Mouse (Mus musculus) heart, embryonic 12.5 days (tissue): ENCODE measurements around the gene Plxnb2. TPM values are rescaled to one million over a fixed set of nuclear protein-coding genes. Genes with fewer than 3 reads are reported as not detected.

Experiments
- ATAC-seq: fragments of 200-750 bp; cut with Nextera tagmentation; 2 replicates; pipeline ENCODE4 v1.8.0; 2017; ENCODE audit warnings: moderate TSS enrichment, moderate library complexity; ENCODE audit not compliant: insufficient number of reproducible peaks, low FRiP score
- H3K27ac ChIP-seq: fragments of 300-500 bp; sonication (generic); 2 replicates; pipeline ENCODE4 v1.5.1; 2016; ENCODE audit warnings: mild to moderate bottlenecking, moderate library complexity; ENCODE audit not compliant: poor library complexity, severe bottlenecking
- H3K27me3 ChIP-seq: fragments of 300-500 bp; sonication (generic); replicated peaks from 2 replicates; pipeline ENCODE4 v1.6.1; 2016; ENCODE audit warnings: mild to moderate bottlenecking, moderate library complexity
- H3K36me3 ChIP-seq: fragments of 300-500 bp; sonication (generic); 2 replicates; pipeline ENCODE4 v1.6.1; 2016; ENCODE audit warnings: mild to moderate bottlenecking, moderate library complexity
- H3K4me1 ChIP-seq: fragments of 300-500 bp; sonication (generic); replicated peaks from 2 replicates; pipeline ENCODE4 v1.6.1; 2016; ENCODE audit warnings: mild to moderate bottlenecking
- H3K4me2 ChIP-seq: fragments of 300-500 bp; sonication (generic); 2 replicates; pipeline ENCODE4 v1.6.1; 2016; ENCODE audit warnings: mild to moderate bottlenecking, moderate library complexity
- H3K4me3 ChIP-seq: fragments of 300-500 bp; sonication (generic); 2 replicates; pipeline ENCODE4 v1.5.1; 2016; ENCODE audit warnings: mild to moderate bottlenecking
- H3K9ac ChIP-seq: fragments of 300-500 bp; sonication (generic); 2 replicates; pipeline ENCODE4 v1.6.1; 2016; ENCODE audit warnings: mild to moderate bottlenecking, moderate library complexity
- H3K9me3 ChIP-seq: fragments of 300-500 bp; sonication (generic); replicated peaks from 2 replicates; pipeline ENCODE4 v1.6.1; 2016; ENCODE audit warnings: mild to moderate bottlenecking, moderate library complexity
- WGBS: fragments of 180-500 bp; shearing (Covaris S2); methylation state at CpG from one replicate; pipeline ENCODE4 v1.1.7; 2016; 5-methylcytosine and 5-hydroxymethylcytosine counted together
- polyA plus RNA-seq: library from polyadenylated mRNA; unstranded; fragments of >200 nt; fragmentation: Nextera tagmentation; extraction: Ambion mirVana; gene quantifications from 2 replicates; pipeline ENCODE4 v1.2.1, GENCODE M21; 2016

The Plxnb2 gene
- polyA plus RNA-seq, 1 experiment from 2014 or later = 124 TPM

DNA sequence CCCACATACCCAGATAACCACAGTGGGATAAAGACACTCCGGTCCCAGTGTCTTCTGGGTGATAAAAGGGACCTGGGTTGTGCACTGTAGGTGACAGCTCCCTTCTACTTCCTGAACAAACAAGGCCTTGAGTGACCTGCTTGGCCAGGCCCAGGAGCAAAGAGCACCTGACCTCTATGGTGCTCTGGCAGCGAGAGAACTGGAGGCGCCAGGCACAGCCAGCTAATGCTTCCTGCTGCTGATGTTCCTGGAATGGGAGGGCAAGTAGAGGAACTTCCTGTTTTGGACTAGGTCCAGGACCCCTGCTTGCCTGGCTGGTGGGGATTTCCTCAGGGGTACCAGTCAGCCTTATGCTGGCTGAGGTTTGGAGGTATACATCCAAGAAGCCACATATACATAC, 10.5 kb downstream of the Plxnb2 start:
- Histone ChIP-seq H3K27me3 (no peaks in the 10 kb centered on the region), H3K27ac (peak overlapping the region; percentile 91), H3K4me1 (peaks cover 68% of the 10 kb centered on the region), H3K4me2 (peak overlapping the region; percentile 63), H3K36me3 (peaks cover 34% of the 10 kb centered on the region), H3K9me3 (no peaks in the 10 kb centered on the region), H3K4me3 (no peak overlapping the region), H3K9ac (peak overlapping the region; percentile 19; the same call in 1 of the 2 replicates)
- ATAC-seq = no peak
- 33% methylated on average over 3 of the region's 3 CpGs for WGBS

DNA sequence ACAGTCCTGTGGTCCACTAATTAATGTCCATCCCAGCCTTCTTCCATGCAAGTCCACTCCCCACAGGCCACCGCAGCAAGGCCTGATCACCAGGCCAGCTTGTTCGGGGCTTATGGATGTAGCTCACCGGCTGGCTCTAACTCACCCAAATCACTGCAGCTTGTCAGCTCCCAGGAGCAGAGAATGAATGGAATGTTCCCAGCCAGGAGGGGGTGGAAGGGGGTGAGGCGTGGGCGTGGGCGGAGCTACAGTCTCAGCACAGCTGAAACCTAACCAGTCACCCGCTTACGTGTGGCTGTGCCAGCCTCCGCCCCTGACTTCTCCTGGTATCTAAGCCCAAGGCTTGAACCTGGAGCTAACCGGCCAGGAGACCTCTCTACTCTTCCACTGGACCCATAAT, 11.2 kb downstream of the Plxnb2 start:
- Histone ChIP-seq H3K36me3 (peaks cover 41% of the 10 kb centered on the region), H3K4me2 (peak overlapping the region; percentile 63), H3K4me3 (peak overlapping the region; percentile 25), H3K9me3 (no peaks in the 10 kb centered on the region), H3K4me1 (peaks cover 62% of the 10 kb centered on the region), H3K9ac (peak overlapping the region; percentile 68), H3K27me3 (no peaks in the 10 kb centered on the region), H3K27ac (peak overlapping the region; percentile 91)
- 8% methylated on average over 10 of the region's 10 CpGs for WGBS
- peak; percentile 69 for ATAC-seq

DNA sequence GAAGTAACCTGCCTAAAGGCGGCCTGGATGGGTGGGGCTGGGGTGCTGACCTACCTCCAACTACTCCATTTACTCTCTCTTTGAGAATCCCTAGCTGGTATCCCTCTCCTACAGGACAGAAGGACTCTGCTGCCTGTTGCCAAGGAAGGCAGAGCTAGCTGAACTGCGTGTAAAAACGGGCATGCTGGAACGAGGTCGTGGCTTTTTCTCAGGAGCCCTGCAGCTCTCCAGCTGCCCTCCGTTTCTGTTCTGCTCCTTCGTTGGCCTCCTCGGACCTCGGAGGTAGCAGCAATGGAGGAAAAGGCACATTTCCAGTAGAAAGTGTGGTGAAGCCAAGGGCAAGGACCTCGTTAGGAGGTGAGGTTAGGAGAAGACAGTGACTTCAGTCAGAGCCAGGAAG, 11.7 kb downstream of the Plxnb2 start:
- H3K27me3 ChIP-seq = no peaks in the 10 kb centered on the region
- H3K36me3 ChIP-seq = peaks cover 46% of the 10 kb centered on the region
- peak overlapping the region; percentile 63 for H3K4me2 ChIP-seq
- H3K9ac ChIP-seq = peak overlapping the region; percentile 68
- no peak for ATAC-seq
- 36% methylated on average over 10 of the region's 10 CpGs for WGBS
- no peaks in the 10 kb centered on the region for H3K9me3 ChIP-seq
- H3K4me1 ChIP-seq = peaks cover 57% of the 10 kb centered on the region
- H3K27ac ChIP-seq = peak overlapping the region; percentile 91
- peak overlapping the region; percentile 25 for H3K4me3 ChIP-seq

DNA sequence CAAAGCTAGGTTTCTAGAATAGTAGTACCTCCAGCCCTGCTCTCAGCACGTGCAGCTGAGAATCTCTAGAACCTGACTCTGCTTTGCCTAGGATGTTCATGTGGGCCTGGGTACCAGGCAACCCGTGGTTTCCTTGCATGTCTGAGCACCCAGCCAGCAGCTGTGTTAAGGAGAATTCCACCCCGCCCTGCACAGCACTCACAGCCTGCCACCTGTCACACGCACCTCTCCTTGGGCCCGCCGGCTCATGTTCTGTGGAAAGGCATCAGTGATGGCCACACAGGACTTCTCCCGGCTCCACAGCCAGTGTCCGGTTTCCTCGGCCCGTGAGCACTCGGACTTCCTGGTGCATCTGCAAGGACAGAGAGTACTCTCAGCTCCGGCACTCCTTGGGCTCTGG, 15.1 kb downstream of the Plxnb2 start:
- H3K9ac ChIP-seq = no peak overlapping the region
- peaks cover 25% of the 10 kb centered on the region for H3K4me1 ChIP-seq
- no peaks in the 10 kb centered on the region for H3K27me3 ChIP-seq
- H3K4me3 ChIP-seq = no peak overlapping the region
- ATAC-seq = no peak
- 90% methylated on average over 12 of the region's 12 CpGs for WGBS
- H3K36me3 ChIP-seq = peaks cover 81% of the 10 kb centered on the region
- H3K4me2 ChIP-seq = no peak overlapping the region
- no peak overlapping the region for H3K27ac ChIP-seq
- no peaks in the 10 kb centered on the region for H3K9me3 ChIP-seq

DNA sequence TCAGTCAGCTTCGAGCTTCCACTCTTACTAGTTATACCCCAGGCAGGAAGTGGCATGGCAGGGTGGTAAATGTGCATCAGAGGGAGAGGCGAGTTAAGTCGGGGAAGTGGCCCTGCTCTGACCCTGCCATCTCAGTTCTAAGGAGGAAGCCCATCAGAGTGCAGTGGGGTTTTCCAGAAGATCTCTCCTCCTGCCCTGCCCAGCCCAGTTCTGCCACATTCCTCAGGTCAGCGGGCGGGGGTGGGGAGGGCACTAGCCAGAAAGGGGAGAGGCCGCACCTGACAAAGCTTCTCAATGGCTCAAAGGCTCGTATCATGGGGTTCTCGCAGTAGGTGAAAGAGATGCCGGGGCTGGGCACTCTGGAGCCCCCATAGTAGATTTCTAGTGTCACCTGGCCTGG, 19.2 kb downstream of the Plxnb2 start:
- 87% methylated on average over 9 of the region's 9 CpGs for WGBS
- Histone ChIP-seq H3K4me3 (no peak overlapping the region), H3K4me2 (no peak overlapping the region), H3K4me1 (peaks cover 5% of the 10 kb centered on the region), H3K9me3 (no peaks in the 10 kb centered on the region), H3K27me3 (no peaks in the 10 kb centered on the region), H3K36me3 (peaks cover 100% of the 10 kb centered on the region), H3K27ac (no peak overlapping the region), H3K9ac (no peak overlapping the region)
- ATAC-seq = no peak

DNA sequence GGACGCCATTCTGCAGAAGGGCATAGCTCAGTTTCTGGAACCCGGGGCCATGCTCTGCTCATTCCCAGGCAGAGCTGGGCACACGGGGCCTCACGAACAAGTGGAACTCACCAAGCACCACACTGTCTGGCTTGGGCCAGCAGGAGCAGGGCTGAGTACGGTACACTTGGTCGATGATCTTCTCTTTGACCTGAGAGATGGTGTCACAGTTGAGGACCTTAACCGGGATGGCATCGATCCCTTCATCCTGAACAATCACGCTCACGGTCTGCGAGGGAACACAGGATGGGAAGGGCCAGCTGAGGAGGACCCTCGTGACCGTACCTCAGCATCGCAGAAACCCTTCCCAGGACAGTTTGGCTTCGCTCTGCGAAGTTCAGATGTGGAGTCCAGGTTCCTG, 22.1 kb downstream of the Plxnb2 start:
- no peak for ATAC-seq
- H3K36me3 ChIP-seq = peaks cover 100% of the 10 kb centered on the region
- no peak overlapping the region for H3K27ac ChIP-seq
- H3K4me2 ChIP-seq = no peak overlapping the region
- H3K9me3 ChIP-seq = no peaks in the 10 kb centered on the region
- H3K9ac ChIP-seq = no peak overlapping the region
- WGBS = 91% methylated on average over 16 of the region's 16 CpGs
- H3K27me3 ChIP-seq = no peaks in the 10 kb centered on the region
- H3K4me3 ChIP-seq = no peak overlapping the region
- peaks cover 5% of the 10 kb centered on the region for H3K4me1 ChIP-seq

DNA sequence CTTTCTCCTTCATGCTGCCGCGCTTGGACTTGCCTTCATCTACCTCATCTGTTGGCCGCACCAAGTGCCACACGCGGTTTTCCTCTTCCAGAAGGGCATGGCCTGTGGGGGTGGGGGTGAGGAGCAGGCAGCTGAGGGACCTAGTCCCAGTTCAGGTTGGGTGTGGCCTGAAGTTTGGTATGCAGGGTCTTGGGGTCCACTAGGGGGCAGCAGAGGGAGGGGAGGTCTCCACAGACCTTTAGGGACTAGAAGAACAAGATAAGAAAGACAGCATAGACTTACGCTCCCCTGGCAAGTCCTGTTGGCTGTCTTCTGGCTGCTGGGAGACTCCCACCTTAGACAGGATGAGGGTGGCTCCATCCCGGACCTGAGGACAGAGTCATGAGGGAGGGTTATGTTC, 22.6 kb downstream of the Plxnb2 start:
- H3K9me3 ChIP-seq = no peaks in the 10 kb centered on the region
- no peak overlapping the region for H3K4me3 ChIP-seq
- no peaks in the 10 kb centered on the region for H3K27me3 ChIP-seq
- no peak overlapping the region for H3K9ac ChIP-seq
- H3K4me1 ChIP-seq = peaks cover 5% of the 10 kb centered on the region
- no peak overlapping the region for H3K27ac ChIP-seq
- peaks cover 97% of the 10 kb centered on the region for H3K36me3 ChIP-seq
- H3K4me2 ChIP-seq = no peak overlapping the region
- 54% methylated on average over 7 of the region's 7 CpGs for WGBS
- peak; percentile 17; the same call in 1 of the 2 replicates for ATAC-seq

DNA sequence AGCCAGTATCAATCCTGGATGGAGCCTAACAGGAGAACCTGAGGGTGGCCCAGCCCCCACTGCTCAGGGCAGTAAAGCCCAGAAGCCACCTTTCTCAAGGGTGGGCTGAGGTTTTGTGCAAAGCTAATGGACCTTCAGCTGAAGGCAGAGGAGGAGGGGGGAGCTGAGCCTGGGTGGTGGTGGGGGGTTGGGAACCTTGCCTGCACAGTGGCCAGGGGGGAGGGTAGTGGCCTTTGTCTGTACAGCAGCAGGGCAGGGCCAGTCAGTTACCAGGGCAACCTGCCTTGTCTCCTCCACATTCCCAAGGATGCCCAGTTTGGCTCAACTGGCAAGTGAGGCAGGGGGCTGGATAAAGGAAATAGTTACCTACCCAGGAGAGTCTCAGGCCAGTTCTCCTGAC, 28.3 kb downstream of the Plxnb2 start:
- no peak overlapping the region for H3K4me3 ChIP-seq
- H3K9me3 ChIP-seq = no peaks in the 10 kb centered on the region
- peaks cover 20% of the 10 kb centered on the region for H3K4me1 ChIP-seq
- H3K27me3 ChIP-seq = peaks cover 28% of the 10 kb centered on the region
- no peak overlapping the region for H3K27ac ChIP-seq
- H3K36me3 ChIP-seq = peaks cover 41% of the 10 kb centered on the region
- no peak overlapping the region for H3K9ac ChIP-seq
- H3K4me2 ChIP-seq = no peak overlapping the region
- ATAC-seq = no peak

DNA sequence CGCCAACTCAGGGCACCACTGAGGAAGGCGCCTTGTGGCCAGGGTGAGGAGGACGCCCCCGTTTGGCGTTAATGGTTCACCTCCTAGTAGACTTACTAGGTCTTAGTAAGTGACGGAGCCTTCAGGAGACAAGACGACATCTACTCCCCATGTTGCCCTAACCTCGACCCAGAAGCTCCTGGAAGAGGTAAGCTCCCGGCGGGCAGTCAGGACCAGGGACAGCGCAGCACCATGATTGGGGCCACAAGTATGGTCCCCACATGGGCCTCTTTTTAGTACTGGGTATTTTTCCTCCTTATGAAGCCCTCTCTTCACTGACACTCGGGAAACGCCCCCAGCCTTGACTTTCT, 30.6 kb downstream of the Plxnb2 start:
- Histone ChIP-seq H3K9me3 (no peaks in the 10 kb centered on the region), H3K27ac (no peak overlapping the region), H3K4me2 (peak overlapping the region; percentile 89), H3K4me1 (peaks cover 32% of the 10 kb centered on the region), H3K9ac (no peak overlapping the region), H3K36me3 (peaks cover 18% of the 10 kb centered on the region), H3K27me3 (peaks cover 51% of the 10 kb centered on the region), H3K4me3 (peak overlapping the region; percentile 64)
- WGBS = 3% methylated on average over 13 of the region's 13 CpGs
- no peak for ATAC-seq

DNA sequence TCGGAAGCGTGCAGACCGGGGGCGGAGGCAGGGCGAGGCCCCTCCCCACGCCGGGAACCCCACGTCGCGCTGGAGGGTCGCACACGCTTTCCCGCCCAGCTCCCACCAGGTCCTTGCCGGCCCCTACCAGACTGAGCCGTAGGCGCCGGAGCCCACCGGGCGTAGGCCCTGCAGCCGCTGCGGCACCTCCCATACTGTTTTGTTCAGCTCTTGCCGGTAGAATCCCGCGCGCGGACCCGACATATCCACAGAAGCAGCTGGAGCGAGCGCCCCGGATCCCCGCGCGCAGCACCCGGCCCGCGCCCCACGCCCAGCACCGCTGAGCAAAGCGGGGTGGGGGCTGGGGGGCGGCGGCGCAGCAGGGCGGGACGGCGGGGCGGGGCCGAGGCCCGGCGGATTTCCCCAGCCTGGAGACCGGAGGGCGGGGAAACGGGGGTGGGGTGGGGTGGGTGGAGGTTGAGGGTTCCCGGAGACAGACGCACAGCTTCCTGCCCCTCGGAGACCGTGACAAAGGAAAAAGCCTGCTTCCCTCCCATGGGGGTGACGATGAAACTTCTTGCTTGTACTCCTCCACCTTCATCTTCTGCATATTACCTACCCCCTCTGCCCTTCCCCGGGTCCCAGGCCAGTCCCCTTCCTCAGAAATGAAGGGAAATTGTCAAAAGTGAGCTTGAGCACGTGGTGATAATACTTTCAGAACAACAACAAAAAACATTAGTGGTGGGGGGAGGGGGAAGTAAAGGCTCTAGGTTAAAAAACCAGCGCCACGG, 31.1 kb downstream of the Plxnb2 start, which contains the start of gene Mapk11:
TSS of gene Mapk11 (minus strand) at position 358 of the 770 bp plus-strand sequence.
- Histone ChIP-seq H3K27ac (no peak within 1 kb of the TSS), H3K4me1 (peaks cover 32% of the 10 kb centered on the region), H3K4me2 (peak within 1 kb of the TSS; percentile 89), H3K4me3 (peak within 1 kb of the TSS; percentile 64), H3K36me3 (peaks cover 12% of the 10 kb centered on the region), H3K9me3 (no peaks in the 10 kb centered on the region), H3K27me3 (peaks cover 57% of the 10 kb centered on the region), H3K9ac (peak within 1 kb of the TSS; percentile 71)
- WGBS = 0% methylated on average over 55 of the region's 61 CpGs
- peak; percentile 60 for ATAC-seq

DNA sequence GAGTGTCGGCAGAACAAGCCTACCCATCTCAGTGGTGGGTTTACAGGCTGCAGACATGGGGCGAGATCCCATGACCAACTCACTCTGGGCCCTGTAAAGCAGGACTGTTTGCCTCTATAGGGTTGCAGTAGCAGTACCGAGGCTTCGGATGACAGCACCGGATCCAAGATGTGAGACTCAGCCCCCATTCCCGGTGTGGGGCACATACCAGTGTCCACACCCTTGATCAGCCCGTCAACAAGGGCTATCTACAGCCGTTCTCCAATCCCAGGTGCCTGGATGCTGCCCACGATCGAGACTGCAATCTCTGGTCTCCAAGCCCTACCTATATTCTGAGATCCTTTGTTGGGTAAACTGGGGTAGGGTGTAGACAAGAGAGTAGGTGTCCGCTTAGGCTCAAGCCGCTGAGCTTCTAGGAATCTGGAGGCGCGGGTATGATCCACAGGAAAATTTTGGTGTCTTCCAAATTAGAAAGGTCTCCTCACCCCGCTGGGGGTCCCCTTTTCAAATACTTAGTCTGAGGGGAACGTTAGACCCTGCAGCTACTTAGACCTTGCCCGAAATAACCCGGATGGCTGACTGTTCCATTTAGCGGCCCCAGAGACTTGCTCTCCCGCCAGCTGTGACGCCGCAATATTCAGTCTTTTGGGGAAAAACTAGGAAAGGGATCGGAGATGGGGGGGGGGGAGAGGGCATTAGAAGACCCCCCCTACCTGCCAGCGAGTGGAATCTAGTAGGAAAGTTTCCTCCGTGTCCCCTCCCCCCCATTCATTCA, 31.9 kb downstream of the Plxnb2 start:
- ATAC-seq = no peak
- no peak overlapping the region for H3K27ac ChIP-seq
- 7% methylated on average over 25 of the region's 25 CpGs for WGBS
- peak overlapping the region; percentile 71 for H3K9ac ChIP-seq
- H3K9me3 ChIP-seq = no peaks in the 10 kb centered on the region
- H3K36me3 ChIP-seq = peaks cover 4% of the 10 kb centered on the region
- H3K4me2 ChIP-seq = peak overlapping the region; percentile 89
- peaks cover 64% of the 10 kb centered on the region for H3K27me3 ChIP-seq
- peaks cover 32% of the 10 kb centered on the region for H3K4me1 ChIP-seq
- H3K4me3 ChIP-seq = peak overlapping the region; percentile 64
